Mouse (Mus musculus) neural tube, embryonic 15.5 days (tissue): ENCODE measurements around the gene Mavs. TPM values are rescaled to one million over a fixed set of nuclear protein-coding genes. Genes with fewer than 3 reads are reported as not detected.

Experiments
- ATAC-seq: fragments of 200-750 bp; cut with Nextera tagmentation; 2 replicates; pipeline ENCODE4 v1.8.0; 2017; ENCODE audit warnings: mild to moderate bottlenecking, moderate TSS enrichment, moderate library complexity; ENCODE audit not compliant: low FRiP score
- H3K27ac ChIP-seq: fragments of 300-500 bp; sonication (generic); replicated peaks from 2 replicates; pipeline ENCODE4 v1.5.1; 2015; ENCODE audit warnings: mild to moderate bottlenecking, inconsistent platforms
- H3K27me3 ChIP-seq: fragments of 300-500 bp; sonication (generic); replicated peaks from 2 replicates; pipeline ENCODE4 v1.6.1; 2015; ENCODE audit warnings: inconsistent platforms
- H3K36me3 ChIP-seq: fragments of 300-500 bp; sonication (generic); 2 replicates; pipeline ENCODE4 v1.6.1; 2015; ENCODE audit warnings: inconsistent platforms
- H3K4me1 ChIP-seq: fragments of 300-500 bp; sonication (generic); 2 replicates; pipeline ENCODE4 v1.6.1; 2015; ENCODE audit warnings: inconsistent platforms
- H3K4me2 ChIP-seq: fragments of 300-500 bp; sonication (generic); 2 replicates; pipeline ENCODE4 v1.6.1; 2015; ENCODE audit warnings: inconsistent platforms, mild to moderate bottlenecking, moderate library complexity
- H3K4me3 ChIP-seq: fragments of 300-500 bp; sonication (generic); replicated peaks from 2 replicates; pipeline ENCODE4 v1.5.1; 2015; ENCODE audit warnings: mild to moderate bottlenecking, inconsistent platforms
- H3K9ac ChIP-seq: fragments of 300-500 bp; sonication (generic); replicated peaks from 2 replicates; pipeline ENCODE4 v1.6.1; 2015; ENCODE audit warnings: mild to moderate bottlenecking, inconsistent platforms
- H3K9me3 ChIP-seq: fragments of 300-500 bp; sonication (generic); replicated peaks from 2 replicates; pipeline ENCODE4 v1.6.1; 2016; ENCODE audit warnings: inconsistent platforms
- WGBS: fragments of 180-500 bp; shearing (Covaris S2); methylation state at CpG from one replicate; pipeline ENCODE4 v1.1.7; 2015; ENCODE audit warnings: mixed read lengths; 5-methylcytosine and 5-hydroxymethylcytosine counted together
- polyA plus RNA-seq: library from polyadenylated mRNA; unstranded; fragments of >200 nt; fragmentation: Nextera tagmentation; extraction: Ambion mirVana; gene quantifications from 2 replicates; pipeline ENCODE4 v1.2.1, GENCODE M21; 2015

Mavs gene
- polyA plus RNA-seq, 1 experiment from 2014 or later: 6.4 TPM

GRCm38 (mm10) chr2:131242180-131242579, 8.3 kb downstream of the Mavs start:
- no peak overlapping the region for H3K27ac ChIP-seq
- H3K4me3 ChIP-seq: no peak overlapping the region
- H3K36me3 ChIP-seq: peaks cover 16% of the 10 kb centered on the region; the same call in 1 of the 2 replicates
- H3K4me2 ChIP-seq: no peak overlapping the region
- no peak overlapping the region for H3K9ac ChIP-seq
- no peak for ATAC-seq
- no peaks in the 10 kb centered on the region for H3K27me3 ChIP-seq
- no peaks in the 10 kb centered on the region for H3K9me3 ChIP-seq
- no peaks in the 10 kb centered on the region for H3K4me1 ChIP-seq

GRCm38 (mm10) chr2:131242929-131243328, 9.1 kb downstream of the Mavs start:
- Histone ChIP-seq H3K4me2 (no peak overlapping the region), H3K4me3 (no peak overlapping the region), H3K36me3 (peaks cover 16% of the 10 kb centered on the region; the same call in 1 of the 2 replicates), H3K27ac (no peak overlapping the region), H3K27me3 (no peaks in the 10 kb centered on the region), H3K9ac (no peak overlapping the region), H3K4me1 (no peaks in the 10 kb centered on the region), H3K9me3 (no peaks in the 10 kb centered on the region)
- WGBS: 92% methylated on average over 7 of the region's 7 CpGs
- no peak for ATAC-seq

GRCm38 (mm10) chr2:131253681-131254328, 19.9 kb downstream of the Mavs start:
- H3K36me3 ChIP-seq: no peaks in the 10 kb centered on the region
- peak overlapping the region; percentile 17; the same call in 1 of the 2 replicates for H3K4me2 ChIP-seq
- 21% methylated on average over 7 of the region's 7 CpGs for WGBS
- no peaks in the 10 kb centered on the region for H3K27me3 ChIP-seq
- H3K4me1 ChIP-seq: peaks cover 11% of the 10 kb centered on the region
- no peak overlapping the region for H3K4me3 ChIP-seq
- peak; percentile 76; the same call in 1 of the 2 replicates for ATAC-seq
- peak overlapping the region; percentile 41 for H3K27ac ChIP-seq
- H3K9ac ChIP-seq: no peak overlapping the region
- no peaks in the 10 kb centered on the region for H3K9me3 ChIP-seq

- 0 out of 2 replicates have a peak, but pooled peaks have one; percentile 3 for ATAC-seq
Observed at GRCm38 (mm10) chr2:131254329-131254713, 20.5 kb downstream of the Mavs start.

GRCm38 (mm10) chr2:131255738-131256137, 21.9 kb downstream of the Mavs start:
- no peaks in the 10 kb centered on the region for H3K9me3 ChIP-seq
- no peak for ATAC-seq
- H3K36me3 ChIP-seq: no peaks in the 10 kb centered on the region
- no peak overlapping the region for H3K4me2 ChIP-seq
- 75% methylated on average over 3 of the region's 3 CpGs for WGBS
- no peak overlapping the region for H3K27ac ChIP-seq
- H3K4me1 ChIP-seq: peaks cover 11% of the 10 kb centered on the region
- no peak overlapping the region for H3K4me3 ChIP-seq
- no peaks in the 10 kb centered on the region for H3K27me3 ChIP-seq
- no peak overlapping the region for H3K9ac ChIP-seq

More at GRCm38 (mm10) chr2:131254329-131254713, 20.5 kb downstream of the Mavs start:
- Histone ChIP-seq H3K27me3 (no peaks in the 10 kb centered on the region), H3K4me2 (peak overlapping the region; percentile 17; the same call in 1 of the 2 replicates), H3K27ac (peak overlapping the region; percentile 41; the same call in 1 of the 2 replicates), H3K4me3 (no peak overlapping the region), H3K9me3 (no peaks in the 10 kb centered on the region), H3K4me1 (peaks cover 11% of the 10 kb centered on the region), H3K9ac (no peak overlapping the region), H3K36me3 (no peaks in the 10 kb centered on the region)
- 52% methylated on average over 2 of the region's 2 CpGs for WGBS

GRCm38 (mm10) chr2:131258693-131259092, 24.8 kb downstream of the Mavs start:
- no peak for ATAC-seq

GRCm38 (mm10) chr2:131260544-131261307, 26.9 kb downstream of the Mavs start:
- ATAC-seq: no peak
- Histone ChIP-seq H3K4me3 (no peak overlapping the region), H3K9ac (no peak overlapping the region), H3K27me3 (no peaks in the 10 kb centered on the region), H3K27ac (peak overlapping the region; percentile 96; the same call in 1 of the 2 replicates), H3K36me3 (no peaks in the 10 kb centered on the region), H3K4me1 (peaks cover 33% of the 10 kb centered on the region), H3K4me2 (no peak overlapping the region), H3K9me3 (no peaks in the 10 kb centered on the region)
- 63% methylated on average over 9 of the region's 9 CpGs for WGBS

More at GRCm38 (mm10) chr2:131258693-131259092, 24.8 kb downstream of the Mavs start:
- H3K9me3 ChIP-seq: no peaks in the 10 kb centered on the region
- H3K36me3 ChIP-seq: no peaks in the 10 kb centered on the region
- no peak overlapping the region for H3K4me2 ChIP-seq
- no peak overlapping the region for H3K4me3 ChIP-seq
- H3K27me3 ChIP-seq: no peaks in the 10 kb centered on the region
- peaks cover 23% of the 10 kb centered on the region for H3K4me1 ChIP-seq
- H3K9ac ChIP-seq: no peak overlapping the region
- H3K27ac ChIP-seq: no peak overlapping the region
- WGBS: 81% methylated on average over 8 of the region's 8 CpGs

GRCm38 (mm10) chr2:131261481-131262212, 27.8 kb downstream of the Mavs start:
- H3K4me1 ChIP-seq: peaks cover 33% of the 10 kb centered on the region

GRCm38 (mm10) chr2:131262213-131262672, 28.4 kb downstream of the Mavs start, which contains the start of gene Pank2:
TSS of gene Pank2 (plus strand) at chr2:131262495.
- peak within 1 kb of the TSS; percentile 77 for H3K9ac ChIP-seq
- H3K4me2 ChIP-seq: peak within 1 kb of the TSS; percentile 80
- H3K27ac ChIP-seq: peak within 1 kb of the TSS; percentile 96
- peak; percentile 100 for ATAC-seq
- H3K27me3 ChIP-seq: no peaks in the 10 kb centered on the region
- H3K36me3 ChIP-seq: no peaks in the 10 kb centered on the region
- WGBS: under 1% methylated on average over 46 of the region's 49 CpGs
- H3K9me3 ChIP-seq: no peaks in the 10 kb centered on the region
- peak within 1 kb of the TSS; percentile 65 for H3K4me3 ChIP-seq
- H3K4me1 ChIP-seq: peaks cover 33% of the 10 kb centered on the region

More at GRCm38 (mm10) chr2:131261481-131262212, 27.8 kb downstream of the Mavs start:
- Histone ChIP-seq H3K9me3 (no peaks in the 10 kb centered on the region), H3K27me3 (no peaks in the 10 kb centered on the region), H3K4me3 (peak overlapping the region; percentile 65), H3K27ac (peak overlapping the region; percentile 96), H3K9ac (peak overlapping the region; percentile 56), H3K4me2 (peak overlapping the region; percentile 66), H3K36me3 (no peaks in the 10 kb centered on the region)
- peak; percentile 81 for ATAC-seq
- 4% methylated on average over 10 of the region's 10 CpGs for WGBS

GRCm38 (mm10) chr2:131262680-131263670, 29.1 kb downstream of the Mavs start:
- peaks cover 33% of the 10 kb centered on the region for H3K4me1 ChIP-seq
- WGBS: under 1% methylated on average over 52 of the region's 59 CpGs
- peak; percentile 75 for ATAC-seq

More at GRCm38 (mm10) chr2:131262680-131263670, 29.1 kb downstream of the Mavs start:
- Histone ChIP-seq H3K36me3 (no peaks in the 10 kb centered on the region), H3K9me3 (no peaks in the 10 kb centered on the region), H3K9ac (peak overlapping the region; percentile 77), H3K4me3 (peak overlapping the region; percentile 65), H3K27ac (peak overlapping the region; percentile 96), H3K27me3 (no peaks in the 10 kb centered on the region), H3K4me2 (peak overlapping the region; percentile 80)
